Mouse (Mus musculus): ENCODE data around the gene AL607142.1.

- no peak for TF ChIP-seq CTCF (IDR thresholded peaks at IDR 0.05; ENCODE audit: extremely low read depth, insufficient read length, insufficient replicate concordance, low read depth, low read length)
- TF ChIP-seq POLR2A (IDR thresholded peaks at IDR 0.05; ENCODE audit: low read depth, low read length), result no peak
These were observed 4.2 kb downstream of the AL607142.1 start for GRCm38 (mm10) chr4:120068883-120069581.
